Mouse (Mus musculus): Measurements from ENCODE around the gene Efemp1.

GRCm38 (mm10) chr11:28808685-28809084 lies 44.3 kb upstream of the Efemp1 start:
- no peak for TF ChIP-seq GATA1 (IDR thresholded peaks at IDR 0.05; ENCODE audit: low read length)
- TF ChIP-seq TAL1 (IDR thresholded peaks at IDR 0.05; ENCODE audit: low read length) = no peak

All from erythroblast, embryonic 14.5 days (primary cell).